Mouse (Mus musculus) liver, embryonic 18 days (tissue): ENCODE data around the gene Polr3e. TPM values are rescaled to one million over a fixed set of nuclear protein-coding genes. Genes with fewer than 3 reads are reported as not detected.

Source experiments
- polyA plus RNA-seq: library from polyadenylated mRNA; depleted of rRNA; stranded (reverse); fragments of >200 nt; gene quantifications from 2 replicates; pipeline ENCODE4 v1.2.3, GENCODE M21; 2012; rRNA removed

Polr3e gene
- 6.5 and 8.2 TPM in 2 replicates for polyA plus RNA-seq

GRCm38 (mm10) chr7:120917592-120918461, at the start of gene Polr3e:
TSS of gene Polr3e (plus strand) at chr7:120917744.

GRCm38 (mm10) chr7:120982200-120982841, 64.8 kb downstream of the Polr3e start, which contains the start of the genes Cdr2 and Mfsd13b:
TSS of gene Cdr2 (minus strand) at chr7:120982312.
TSS of gene Mfsd13b (plus strand) at chr7:120982509.

Other genes with a start within 250 kb of the Polr3e start
- 0.02 TPM in 1 of 2 replicates, not detected in the other for gene Pdzd9, start 247.4 kb upstream of the Polr3e start, polyA plus RNA-seq
- gene Mosmo, start 240.1 kb upstream of the Polr3e start, polyA plus RNA-seq: 8.9 and 10.5 TPM in 2 replicates
- 0.19 and 0.31 TPM in 2 replicates for gene Vwa3a, start 178.4 kb upstream of the Polr3e start, polyA plus RNA-seq
- gene Gm5737, start 105.4 kb upstream of the Polr3e start, polyA plus RNA-seq: not detected in 2 replicates
- 22.6 and 28.2 TPM in 2 replicates for gene Eef2k, start 74.9 kb upstream of the Polr3e start, polyA plus RNA-seq
- 60.6 and 61.4 TPM in 2 replicates for gene Cdr2, start 64.6 kb downstream of the Polr3e start, polyA plus RNA-seq
- gene Mfsd13b, start 64.8 kb downstream of the Polr3e start, polyA plus RNA-seq: 0.05 and 0.08 TPM in 2 replicates
- 18.7 and 20.2 TPM in 2 replicates for gene Mettl9, start 116.7 kb downstream of the Polr3e start, polyA plus RNA-seq
- 11.5 and 13.9 TPM in 2 replicates for gene Igsf6, start 156.8 kb downstream of the Polr3e start, polyA plus RNA-seq
- 0.03 and 0.06 TPM in 2 replicates for gene Otoa, start 163.9 kb downstream of the Polr3e start, polyA plus RNA-seq